Mouse (Mus musculus): ENCODE measurements around the gene Adora3. TPM values are rescaled to one million over a fixed set of nuclear protein-coding genes. Genes with fewer than 3 reads are reported as not detected.
"Not testable (repeated sequence)": the region's sequence is repeated elsewhere in the genome, so short reads cannot be mapped to it uniquely, and the experiment has no call there.

The Adora3 gene
- polyA plus RNA-seq, 1 experiment: 0.39 TPM

DNA sequence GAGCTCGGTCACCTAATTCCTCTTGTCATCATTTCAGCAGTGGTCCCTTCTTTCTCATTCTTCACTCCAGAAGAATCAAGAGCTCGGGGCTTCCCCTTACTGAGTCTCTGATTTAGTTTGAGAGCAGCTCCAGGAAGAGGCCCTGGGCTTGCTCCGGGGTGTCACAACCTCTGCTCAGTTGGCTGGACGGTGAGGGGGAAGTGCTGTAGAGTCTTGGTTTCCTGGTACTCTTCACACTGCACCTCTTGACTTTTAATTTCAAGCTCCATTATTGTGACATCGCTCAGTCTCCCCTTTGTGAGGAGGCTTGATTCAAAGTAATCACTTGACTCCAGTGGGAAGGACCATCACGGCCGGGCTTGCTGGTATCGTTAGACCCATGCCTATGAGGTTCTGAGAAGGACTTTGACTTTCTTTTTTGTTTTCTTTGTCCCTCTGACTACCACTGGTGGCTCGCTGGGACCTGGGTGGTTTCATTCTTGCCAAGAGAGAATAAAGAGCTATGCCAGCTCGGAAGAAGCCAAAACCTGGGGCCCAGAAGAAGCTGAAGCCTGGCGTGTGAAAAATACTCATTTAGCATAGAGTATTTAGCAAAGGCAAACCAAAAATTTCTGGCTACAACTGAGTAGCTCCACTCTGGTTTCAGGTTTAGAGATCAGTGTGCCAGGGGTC is 40.0 kb downstream of the Adora3 start:
- Histone ChIP-seq H3K4me1 (ENCODE audit: control insufficient read depth, insufficient read depth, insufficient read length, low read length) (no peaks in the 10 kb centered on the region), H3K4me3 (ENCODE audit: low read depth, low read length) (no peak overlapping the region), H3K36me3 (ENCODE audit: control insufficient read depth, insufficient read depth, low read length) (no peaks in the 10 kb centered on the region), H3K27me3 (ENCODE audit: control insufficient read depth, insufficient read depth, low read length) (no peaks in the 10 kb centered on the region), H3K27ac (ENCODE audit: insufficient read depth, low read depth, low read length) (no peak overlapping the region)
- TF ChIP-seq CTCF (IDR thresholded peaks at IDR 0.05; ENCODE audit: extremely low read depth, insufficient read length, insufficient replicate concordance, low read depth, low read length) (no peak), POLR2A (IDR thresholded peaks at IDR 0.05; ENCODE audit: low read depth, low read length) (no peak)
- 69% methylated on average over 11 of the region's 11 CpGs for WGBS

DNA sequence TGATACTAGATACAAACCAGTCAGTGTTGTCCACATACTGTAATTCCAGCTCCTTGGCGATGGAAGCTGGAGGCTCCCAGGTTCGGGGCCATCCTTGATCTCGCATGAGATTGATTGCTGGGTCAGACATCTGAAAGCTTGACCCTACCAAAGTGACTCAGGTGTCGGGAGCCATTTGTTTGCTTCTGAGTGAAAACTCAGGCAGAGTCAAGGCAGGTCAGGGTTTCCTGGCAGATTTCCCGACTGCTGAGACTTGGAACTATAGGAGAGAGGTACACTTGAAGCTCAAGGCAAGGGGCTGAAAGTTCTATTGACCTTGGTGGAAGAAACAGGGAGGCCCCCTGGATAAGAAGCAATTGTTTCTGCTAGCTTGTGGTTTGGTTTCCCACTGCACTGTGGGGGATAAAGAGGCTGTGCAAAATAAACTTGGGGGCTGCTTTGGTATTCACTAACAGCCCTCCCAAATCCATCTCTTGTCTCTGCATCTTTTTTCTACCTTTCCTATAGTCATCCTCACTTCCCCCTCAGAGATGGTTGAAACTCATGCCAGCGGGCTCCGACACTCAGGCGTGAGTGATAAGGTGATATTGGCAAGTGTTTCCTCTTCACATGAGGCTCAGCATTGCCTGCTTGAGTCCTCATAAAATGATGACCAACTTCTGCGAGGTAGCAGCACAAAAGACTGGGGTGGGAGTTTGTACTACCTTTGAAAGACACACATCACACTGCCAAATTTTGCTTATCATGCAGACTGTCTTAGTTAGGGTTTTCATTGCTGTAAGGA is 41.6 kb downstream of the Adora3 start:
- WGBS: 45% methylated on average over 9 of the region's 9 CpGs
- H3K36me3 ChIP-seq (ENCODE audit: control insufficient read depth, insufficient read depth, low read length): no peaks in the 10 kb centered on the region

DNA sequence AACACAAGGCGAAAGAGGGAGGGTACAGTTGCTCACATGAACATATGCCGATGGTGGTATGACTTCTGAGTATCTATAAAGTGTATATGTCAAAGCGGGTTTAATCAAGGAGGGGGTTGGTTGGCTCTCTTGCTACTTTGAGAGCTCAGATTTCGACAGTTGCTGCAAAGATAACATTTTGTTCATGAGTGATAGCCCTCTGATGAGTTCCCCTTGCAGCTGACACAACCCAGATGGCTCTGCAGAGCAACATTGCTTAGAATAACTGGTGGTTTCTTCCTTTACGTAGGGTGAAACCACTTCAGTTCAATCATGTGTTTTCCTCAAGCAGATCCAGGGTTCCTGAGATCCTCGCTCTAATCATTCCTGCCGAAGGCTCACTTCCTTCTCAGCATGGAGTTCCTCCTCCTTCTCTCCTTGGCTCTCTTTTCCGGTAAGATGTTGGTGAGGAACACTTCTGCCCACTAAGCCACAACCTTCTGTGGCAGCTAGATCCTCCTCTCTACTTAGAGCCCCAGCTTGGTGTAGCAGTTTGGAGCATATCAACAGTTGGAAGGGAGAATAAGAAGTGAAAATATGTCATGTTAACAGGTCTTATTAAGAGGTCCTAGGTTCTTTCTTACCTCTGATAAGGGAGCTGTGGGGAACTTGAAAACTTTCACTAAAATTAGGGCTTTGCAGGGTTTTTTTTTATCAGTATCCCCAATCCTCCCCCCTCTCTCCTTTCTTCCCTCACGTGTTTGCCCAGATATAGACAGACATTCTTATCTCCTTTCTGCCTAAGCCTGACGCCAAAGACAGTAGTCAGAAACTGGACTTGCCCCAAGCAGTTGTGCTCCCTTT is 43.4 kb downstream of the Adora3 start:
- Histone ChIP-seq H3K4me1 (ENCODE audit: control insufficient read depth, insufficient read depth, insufficient read length, low read length) (no peaks in the 10 kb centered on the region; the same call in 1 of the 2 replicates), H3K27ac (ENCODE audit: insufficient read depth, low read depth, low read length) (no peak overlapping the region), H3K4me3 (ENCODE audit: low read depth, low read length) (no peak overlapping the region), H3K27me3 (ENCODE audit: control insufficient read depth, insufficient read depth, low read length) (no peaks in the 10 kb centered on the region), H3K36me3 (ENCODE audit: control insufficient read depth, insufficient read depth, low read length) (no peaks in the 10 kb centered on the region)
- WGBS: 46% methylated on average over 10 of the region's 10 CpGs
- no peak for TF ChIP-seq POLR2A (IDR thresholded peaks at IDR 0.05; ENCODE audit: low read depth, low read length)
- TF ChIP-seq CTCF (IDR thresholded peaks at IDR 0.05; ENCODE audit: extremely low read depth, insufficient read length, insufficient replicate concordance, low read depth, low read length): no peak

More for the DNA sequence above, 41.6 kb downstream of the Adora3 start:
- TF ChIP-seq CTCF (IDR thresholded peaks at IDR 0.05; ENCODE audit: extremely low read depth, insufficient read length, insufficient replicate concordance, low read depth, low read length): no peak
- TF ChIP-seq POLR2A (IDR thresholded peaks at IDR 0.05; ENCODE audit: low read depth, low read length): no peak
- no peak overlapping the region for H3K4me3 ChIP-seq (ENCODE audit: low read depth, low read length)
- no peak overlapping the region for H3K27ac ChIP-seq (ENCODE audit: insufficient read depth, low read depth, low read length)
- no peaks in the 10 kb centered on the region for H3K27me3 ChIP-seq (ENCODE audit: control insufficient read depth, insufficient read depth, low read length)
- H3K4me1 ChIP-seq (ENCODE audit: control insufficient read depth, insufficient read depth, insufficient read length, low read length): no peaks in the 10 kb centered on the region

DNA sequence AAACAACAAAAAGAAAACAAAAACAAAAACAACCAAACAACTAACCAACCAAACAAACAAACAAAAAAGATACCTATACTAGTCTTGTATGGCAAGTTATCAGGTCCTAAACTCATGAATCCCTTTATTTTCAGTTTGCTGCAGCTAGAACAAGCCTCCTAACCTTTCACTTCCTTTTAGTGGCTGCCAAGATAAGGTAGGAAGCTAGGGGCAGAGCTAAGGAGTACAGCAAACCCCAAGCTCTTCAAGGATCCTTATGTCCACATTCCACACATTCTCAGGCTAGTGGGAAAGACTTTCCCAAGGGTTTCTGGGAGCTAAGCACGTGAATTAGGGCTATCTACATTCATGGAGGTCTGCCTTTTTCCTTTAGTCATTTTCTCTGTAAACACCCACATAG is 44.6 kb downstream of the Adora3 start:
- TF ChIP-seq CTCF (IDR thresholded peaks at IDR 0.05; ENCODE audit: extremely low read depth, insufficient read length, insufficient replicate concordance, low read depth, low read length) (no peak), POLR2A (IDR thresholded peaks at IDR 0.05; ENCODE audit: low read depth, low read length) (no peak)
- no peaks in the 10 kb centered on the region; the same call in 1 of the 2 replicates for H3K4me1 ChIP-seq (ENCODE audit: control insufficient read depth, insufficient read depth, insufficient read length, low read length)
- 20% methylated on average over 1 of the region's 1 CpGs for WGBS
- H3K4me3 ChIP-seq (ENCODE audit: low read depth, low read length): no peak overlapping the region
- no peaks in the 10 kb centered on the region for H3K27me3 ChIP-seq (ENCODE audit: control insufficient read depth, insufficient read depth, low read length)
- no peak overlapping the region for H3K27ac ChIP-seq (ENCODE audit: insufficient read depth, low read depth, low read length)
- H3K36me3 ChIP-seq (ENCODE audit: control insufficient read depth, insufficient read depth, low read length): no peaks in the 10 kb centered on the region

DNA sequence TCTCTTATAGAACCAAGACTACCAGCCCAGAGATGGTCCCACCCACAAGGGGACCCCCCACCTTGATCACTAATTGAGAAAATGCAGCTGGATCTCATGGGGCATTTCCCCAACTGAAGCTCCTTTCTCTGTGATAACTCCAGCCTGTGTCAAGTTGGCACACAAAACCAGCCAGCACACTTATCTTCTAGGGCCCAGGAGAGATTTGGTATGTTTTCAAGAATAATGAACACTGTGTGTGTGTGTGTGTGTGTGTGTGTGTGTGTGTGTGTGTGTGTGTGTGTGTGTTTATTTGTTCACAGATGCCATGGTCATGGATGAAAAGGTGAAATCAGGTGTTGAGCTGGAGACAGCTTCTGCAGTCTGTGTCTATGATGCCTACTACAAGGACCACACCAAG is 45.8 kb downstream of the Adora3 start:
- not testable (repeated sequence) for H3K27ac ChIP-seq (ENCODE audit: insufficient read depth, low read depth, low read length); H3K4me1 ChIP-seq (ENCODE audit: control insufficient read depth, insufficient read depth, insufficient read length, low read length); H3K4me3 ChIP-seq (ENCODE audit: low read depth, low read length); H3K27me3 ChIP-seq (ENCODE audit: control insufficient read depth, insufficient read depth, low read length); H3K36me3 ChIP-seq (ENCODE audit: control insufficient read depth, insufficient read depth, low read length)

DNA sequence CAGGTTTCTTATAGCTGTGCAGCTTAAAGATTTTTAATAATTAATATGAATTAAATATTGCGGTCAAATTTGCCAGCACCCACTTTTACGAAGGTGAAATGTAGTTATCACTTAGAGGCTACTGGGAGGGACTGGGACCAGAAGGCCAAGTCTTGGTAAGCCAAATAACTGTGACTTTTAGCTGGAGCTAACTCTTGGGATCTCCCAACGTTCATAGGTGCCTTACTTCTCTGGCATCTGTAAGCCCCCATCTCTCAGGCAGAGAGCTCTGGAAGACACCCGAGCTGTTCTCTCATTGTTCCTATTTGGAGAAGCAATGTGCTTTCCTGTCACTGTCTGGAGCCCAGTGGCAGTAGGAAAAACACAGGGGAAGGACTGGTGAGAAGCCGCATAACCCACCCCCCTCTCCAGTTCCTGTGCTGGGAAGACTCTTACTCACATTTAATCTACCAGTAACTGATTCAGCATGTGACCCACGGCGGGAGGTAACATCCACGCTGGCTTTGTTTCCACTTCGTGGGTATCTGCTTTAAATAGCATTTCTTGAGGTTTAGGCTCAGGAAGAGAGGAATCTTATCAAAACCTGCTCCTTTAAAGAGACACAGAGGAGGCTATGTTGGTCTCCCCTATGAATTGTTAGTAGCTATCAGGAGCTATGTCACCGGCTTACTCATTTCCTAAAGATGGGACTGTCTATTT is 47.1 kb downstream of the Adora3 start:
- no peaks in the 10 kb centered on the region for H3K27me3 ChIP-seq (ENCODE audit: control insufficient read depth, insufficient read depth, low read length)
- H3K4me1 ChIP-seq (ENCODE audit: control insufficient read depth, insufficient read depth, insufficient read length, low read length): no peaks in the 10 kb centered on the region; the same call in 1 of the 2 replicates
- TF ChIP-seq CTCF (IDR thresholded peaks at IDR 0.05; ENCODE audit: extremely low read depth, insufficient read length, insufficient replicate concordance, low read depth, low read length): no peak
- no peak for TF ChIP-seq POLR2A (IDR thresholded peaks at IDR 0.05; ENCODE audit: low read depth, low read length)
- H3K27ac ChIP-seq (ENCODE audit: insufficient read depth, low read depth, low read length): no peak overlapping the region
- H3K36me3 ChIP-seq (ENCODE audit: control insufficient read depth, insufficient read depth, low read length): no peaks in the 10 kb centered on the region
- 69% methylated on average over 10 of the region's 10 CpGs for WGBS
- H3K4me3 ChIP-seq (ENCODE audit: low read depth, low read length): no peak overlapping the region
